Mouse (Mus musculus) granulocyte monocyte progenitor cell, adult 5-6 weeks (primary cell): ENCODE results near the gene Sesn1. TPM values are rescaled to one million over a fixed set of nuclear protein-coding genes. Genes with fewer than 3 reads are reported as not detected.

Experiments
- total RNA-seq, 2 experiments: library from RNA; stranded (forward) in 1 of 2; stranded (reverse) in 1 of 2; fragments of 200-712, 200-1000 nt in 1 of 2; fragments of >200 nt in 1 of 2; fragmentation: Nextera tagmentation in 1 of 2; gene quantifications; 2 replicates each; pipeline ENCODE4 v1.2.3; 2014 to 2017

Sesn1 gene
- total RNA-seq, 2 experiments from 2014 or later = 21.9 to 31.3 TPM

Other genes starting within 250 kb of the Sesn1 start
- 9.7 TPM in 1 of 2 replicates, not detected in the other for gene Ccdc162, start 93.3 kb upstream of the Sesn1 start, total RNA-seq (2014; fragmentation: Nextera tagmentation)
- 0.05 and 0.56 TPM in 2 replicates for gene Ccdc162, start 93.3 kb upstream of the Sesn1 start, total RNA-seq (2017)
- 36.0 and 47.6 TPM in 2 replicates for gene Cep57l1, start 64 bp upstream of the Sesn1 start, total RNA-seq (2014; fragmentation: Nextera tagmentation)
- 29.2 and 43.4 TPM in 2 replicates for gene Cep57l1, start 64 bp upstream of the Sesn1 start, total RNA-seq (2017)
- gene Armc2, start 208.5 kb downstream of the Sesn1 start, total RNA-seq (2014; fragmentation: Nextera tagmentation) = 0.41 TPM in 1 of 2 replicates, not detected in the other
- gene Armc2, start 208.5 kb downstream of the Sesn1 start, total RNA-seq (2017) = 0.73 TPM in 1 of 2 replicates, not detected in the other